Mouse (Mus musculus) kidney, adult 2 months (tissue): ENCODE measurements at regions not wholly inside any gene's neighbourhood (a gene's known extent, or its start where the extent isn't known, plus 50 kb on each side); places are given as distances from the start of the nearest gene placed in this dataset.

Experiments
- DNase-seq: peaks from one replicate; pipeline ENCODE4 v3.0.0; 2021
- H3K27ac ChIP-seq: fragments of 200-500 bp; 2 replicates; pipeline ENCODE4 v1.5.1; 2012; ENCODE audit warnings: low read depth, low read length, control low read depth, inconsistent platforms; ENCODE audit not compliant: insufficient read depth
- H3K27me3 ChIP-seq: fragments of 200-500 bp; replicated peaks from 2 replicates; pipeline ENCODE4 v1.6.1; 2012; ENCODE audit warnings: mild to moderate bottlenecking, moderate library complexity, low read length, inconsistent platforms; ENCODE audit not compliant: control insufficient read depth, insufficient read depth
- H3K36me3 ChIP-seq: fragments of 200-500 bp; 2 replicates; pipeline ENCODE4 v1.6.1; 2012; ENCODE audit warnings: mild to moderate bottlenecking, moderate library complexity, low read length, inconsistent platforms; ENCODE audit not compliant: control insufficient read depth, insufficient read depth
- H3K4me1 ChIP-seq: fragments of 200-500 bp; 2 replicates; pipeline ENCODE4 v1.6.1; 2011; ENCODE audit warnings: low read length; ENCODE audit not compliant: control insufficient read depth, insufficient read depth
- H3K4me3 ChIP-seq: fragments of 200-500 bp; 2 replicates; pipeline ENCODE4 v1.5.1; 2011; ENCODE audit warnings: mild to moderate bottlenecking, low read depth, low read length, control low read depth; ENCODE audit not compliant: insufficient read depth
- CTCF ChIP-seq: fragments of 200-500 bp; conservative IDR thresholded peaks from 2 replicates; pipeline ENCODE4 v1.5.1; 2011; ENCODE audit warnings: low read depth, mild to moderate bottlenecking, control low read depth, low read length, moderate library complexity, mixed read lengths; ENCODE audit not compliant: insufficient read depth, insufficient read length
- POLR2A ChIP-seq: fragments of 200-500 bp; IDR thresholded peaks from one replicate; pipeline ENCODE4 v1.6.1; 2011; ENCODE audit warnings: low read depth, low read length, control low read depth
- WGBS: fragments of 180-500 bp; shearing (Covaris S2); methylation state at CpG from one replicate; pipeline ENCODE4 v1.1.7; 2018; 5-methylcytosine and 5-hydroxymethylcytosine counted together

DNA sequence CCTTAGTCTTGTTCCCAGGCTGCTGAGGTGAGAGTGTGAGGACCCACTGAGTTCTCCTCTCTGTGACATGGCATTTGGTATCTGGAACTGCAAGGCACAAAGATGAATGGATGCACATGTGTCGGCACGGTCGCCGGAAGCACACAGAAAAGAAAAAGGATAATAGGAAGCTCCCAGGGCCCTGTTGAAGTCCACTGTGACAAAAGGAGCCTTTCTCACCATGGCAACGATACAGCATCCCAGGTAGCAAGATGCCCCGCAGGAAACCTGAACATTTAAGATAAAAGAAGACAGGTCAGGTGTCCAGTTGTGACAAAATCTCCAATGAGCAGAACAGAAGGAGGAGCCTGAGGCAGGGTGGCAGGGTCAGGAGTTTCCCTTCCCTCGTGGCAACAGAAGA lies 87.5 kb downstream of the Hs3st3b1 start:
- no peak for TF ChIP-seq CTCF
- TF ChIP-seq POLR2A = no peak
- Histone ChIP-seq H3K4me3 (no peak overlapping the region), H3K27me3 (no peaks in the 10 kb centered on the region), H3K36me3 (no peaks in the 10 kb centered on the region), H3K4me1 (no peaks in the 10 kb centered on the region), H3K27ac (no peak overlapping the region)
- WGBS = 73% methylated on average over 7 of the region's 7 CpGs
- no peak for DNase-seq
